Mouse (Mus musculus): ENCODE measurements around the gene Lrif1. TPM values are rescaled to one million over a fixed set of nuclear protein-coding genes. Genes with fewer than 3 reads are reported as not detected.

The Lrif1 gene
- polyA plus RNA-seq, 1 experiment from 2014 or later, result 18.9 TPM

Other genes starting within 250 kb of the Lrif1 start
- 19.0 and 20.4 TPM in 2 replicates for gene Dennd2d, start 202.6 kb upstream of the Lrif1 start, polyA plus RNA-seq (2014; fragmentation: Nextera tagmentation; extraction: Ambion mirVana)
- gene Dram2, start 137.2 kb upstream of the Lrif1 start, polyA plus RNA-seq (2014; fragmentation: Nextera tagmentation; extraction: Ambion mirVana), result 74.1 and 75.1 TPM in 2 replicates
- 65.1 and 69.5 TPM in 2 replicates for gene Cept1, start 137.2 kb upstream of the Lrif1 start, polyA plus RNA-seq (2014; fragmentation: Nextera tagmentation; extraction: Ambion mirVana)
- 7.4 and 8.2 TPM in 2 replicates for gene Cd53, start 105.2 kb downstream of the Lrif1 start, polyA plus RNA-seq (2014; fragmentation: Nextera tagmentation; extraction: Ambion mirVana)
- gene Olfr266, start 141.3 kb downstream of the Lrif1 start, polyA plus RNA-seq (2014; fragmentation: Nextera tagmentation; extraction: Ambion mirVana), result not detected in 2 replicates

All from stomach, embryonic 14.5 days (tissue).